Mouse (Mus musculus): Measurements from ENCODE around the gene Hcfc1r1.

The Hcfc1r1 gene

GRCm38 (mm10) chr17:23673424-23674073 is at the start of gene Hcfc1r1, which contains the start of gene Thoc6:
Gene Hcfc1r1 (plus strand): TSS chr17:23673596.
Gene Thoc6 (minus strand): TSS chr17:23673882.
- peak; percentile 93 for DNase-seq (ENCODE audit: low read depth)

GRCm38 (mm10) chr17:23627813-23628212 is 45.6 kb upstream of the Hcfc1r1 start:
- DNase-seq (ENCODE audit: low read depth) = no peak

GRCm38 (mm10) chr17:23630195-23631020 is 43.0 kb upstream of the Hcfc1r1 start:
- DNase-seq (ENCODE audit: low read depth) = peak; percentile 17

DNA sequence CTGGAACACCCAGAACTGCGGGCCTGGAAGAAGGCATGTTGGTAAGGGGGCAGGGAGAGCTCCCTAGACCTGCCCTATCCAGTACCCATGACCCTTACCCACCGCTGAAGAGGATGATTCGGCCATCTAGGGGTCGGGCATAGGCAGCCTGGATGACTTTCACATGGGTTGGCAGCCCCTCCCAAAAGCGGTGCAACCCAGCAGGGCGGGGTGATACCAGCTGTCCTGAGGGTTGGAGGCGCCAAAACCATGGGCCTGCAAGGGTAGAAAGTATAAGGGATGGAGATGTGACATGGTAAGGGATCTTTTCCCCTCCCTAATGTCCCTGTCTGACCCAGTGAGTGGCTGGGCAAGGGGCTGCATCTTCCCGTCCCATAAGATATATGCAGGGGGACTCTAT is 42.2 kb upstream of the Hcfc1r1 start:
- no peak for DNase-seq (ENCODE audit: low read depth)

- no peak for DNase-seq (ENCODE audit: low read depth)
Observed at GRCm38 (mm10) chr17:23644613-23645495, 28.5 kb upstream of the Hcfc1r1 start, which contains the start of gene Mmp25. Gene Mmp25 (minus strand): TSS chr17:23645277.

DNA sequence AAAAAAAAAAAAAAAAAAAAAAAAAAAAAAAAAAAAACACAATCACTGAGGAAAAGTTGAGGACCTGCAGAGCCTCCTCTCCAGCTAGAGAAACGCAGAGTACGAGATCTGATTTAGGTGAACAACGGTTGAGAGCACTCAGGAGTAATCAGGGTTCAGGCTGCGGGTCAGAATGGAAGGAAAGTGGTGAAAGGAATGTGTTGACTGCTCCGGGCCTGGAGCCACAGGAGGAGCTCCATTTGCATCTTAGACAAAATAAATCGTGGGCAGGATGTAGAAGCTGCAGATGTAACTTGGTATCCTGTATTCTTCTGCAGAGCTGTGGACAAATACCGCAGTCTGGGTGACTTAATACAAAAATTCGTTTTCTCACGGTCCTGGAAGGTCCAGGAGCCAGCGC is 27.5 kb upstream of the Hcfc1r1 start:
- DNase-seq (ENCODE audit: low read depth) = no peak

DNA sequence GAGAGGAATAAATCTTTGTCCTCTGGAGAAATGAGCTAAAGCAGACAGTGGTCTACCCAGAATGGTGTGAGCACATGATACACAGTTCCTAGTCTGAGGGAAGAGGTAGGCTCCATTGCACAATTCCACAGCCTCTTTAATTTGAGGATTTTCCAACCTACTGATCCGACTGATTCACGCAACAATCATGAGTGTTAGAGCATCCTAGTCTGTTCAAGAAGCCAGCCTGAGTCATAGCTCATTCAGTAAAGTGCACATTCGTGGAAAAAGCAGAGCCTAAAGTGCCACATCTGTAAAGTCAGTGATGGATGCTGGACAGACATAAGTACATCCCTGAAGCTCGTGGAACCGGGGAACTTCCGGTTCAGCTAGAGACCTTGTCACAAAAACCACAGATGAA is 22.0 kb upstream of the Hcfc1r1 start:
- no peak for DNase-seq (ENCODE audit: low read depth)

DNA sequence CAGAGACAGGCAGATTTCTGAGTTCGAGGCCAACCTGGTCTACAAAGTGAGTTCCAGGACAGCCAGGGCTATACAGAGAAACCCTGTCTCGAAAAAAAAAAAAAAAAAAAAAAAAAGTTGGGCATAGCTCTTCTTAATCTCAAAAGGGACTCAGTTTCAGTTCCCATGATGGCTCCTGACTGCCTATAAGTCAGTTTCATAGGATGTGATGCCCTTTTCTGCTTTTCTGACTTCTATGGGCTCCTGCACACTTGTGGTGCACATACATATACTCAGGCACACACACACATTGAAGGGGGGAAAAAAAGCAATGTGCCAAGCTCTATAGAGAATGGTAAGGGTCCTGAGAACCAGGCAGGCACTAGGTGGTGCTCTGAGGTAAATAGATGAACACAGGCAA is 20.1 kb upstream of the Hcfc1r1 start:
- DNase-seq (ENCODE audit: low read depth) = no peak

DNA sequence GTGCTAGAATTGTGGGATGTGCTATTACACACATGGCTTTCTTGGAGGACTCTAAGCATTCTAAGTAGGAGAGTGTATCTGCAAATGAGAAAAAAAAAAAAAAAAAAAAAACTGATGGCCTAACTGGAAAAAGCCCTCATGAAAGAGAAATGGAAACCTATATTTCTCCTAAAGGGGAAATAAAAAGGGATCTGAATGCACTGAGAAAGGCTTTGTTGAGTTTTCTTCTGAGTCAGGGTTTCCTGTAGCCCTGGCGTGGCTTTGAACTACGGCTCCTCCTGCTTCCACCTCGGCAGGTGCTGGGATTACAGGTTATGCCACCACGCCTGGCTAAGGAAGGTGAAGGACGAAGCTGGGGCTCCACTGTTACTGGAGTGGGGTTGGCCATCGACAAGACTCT is 19.4 kb upstream of the Hcfc1r1 start:
- no peak for DNase-seq (ENCODE audit: low read depth)

- DNase-seq (ENCODE audit: low read depth) = no peak
Observed at GRCm38 (mm10) chr17:23654410-23654809, 19.0 kb upstream of the Hcfc1r1 start.

GRCm38 (mm10) chr17:23658450-23658849 is 14.9 kb upstream of the Hcfc1r1 start:
- no peak for DNase-seq (ENCODE audit: low read depth)

DNA sequence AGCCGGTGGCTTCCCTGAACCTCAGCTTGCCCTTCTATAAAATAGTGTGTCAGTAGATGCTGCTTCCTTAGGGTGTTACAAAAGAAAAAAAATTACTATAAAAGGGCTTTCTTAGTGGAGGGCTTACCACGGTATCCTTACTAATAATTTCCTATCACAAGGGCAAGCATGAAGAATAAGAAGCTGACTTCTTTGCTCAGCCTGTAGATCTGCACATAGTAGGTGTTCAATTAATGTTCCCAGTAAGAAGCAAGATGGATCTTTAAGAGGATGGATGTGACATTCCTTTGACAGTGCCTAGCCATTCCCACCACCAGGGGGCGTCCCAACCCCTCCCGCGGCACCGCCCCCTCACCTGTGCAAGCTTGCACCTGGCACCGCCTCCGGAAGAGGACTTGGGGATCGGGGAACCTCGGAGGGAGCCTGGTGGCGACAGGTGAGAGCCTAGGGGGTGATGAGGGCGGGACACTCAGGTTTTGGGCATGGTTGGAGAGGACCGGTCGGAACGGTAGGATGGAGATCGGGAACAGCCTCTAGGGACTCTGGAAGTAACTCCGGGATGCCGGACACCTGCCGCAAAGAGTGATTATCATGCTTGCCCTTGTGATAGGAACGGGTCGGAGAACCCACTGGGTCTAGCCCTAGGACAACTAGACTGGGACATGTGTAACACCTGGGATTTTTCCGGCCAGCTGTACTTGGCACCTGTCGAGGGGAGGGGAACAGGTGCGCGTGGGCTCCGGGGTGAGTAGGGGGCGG is 13.1 kb upstream of the Hcfc1r1 start, which contains the start of gene Bicdl2:
Gene Bicdl2 (plus strand): TSS at position 390 of the 759 bp plus-strand sequence.
- DNase-seq (ENCODE audit: low read depth) = no peak

GRCm38 (mm10) chr17:23660876-23661200 is 12.6 kb upstream of the Hcfc1r1 start:
- DNase-seq (ENCODE audit: low read depth) = no peak

GRCm38 (mm10) chr17:23661526-23661925 is 11.9 kb upstream of the Hcfc1r1 start:
- DNase-seq (ENCODE audit: low read depth) = no peak

- DNase-seq (ENCODE audit: low read depth) = no peak
Observed at GRCm38 (mm10) chr17:23664556-23665021, 8.8 kb upstream of the Hcfc1r1 start.

DNA sequence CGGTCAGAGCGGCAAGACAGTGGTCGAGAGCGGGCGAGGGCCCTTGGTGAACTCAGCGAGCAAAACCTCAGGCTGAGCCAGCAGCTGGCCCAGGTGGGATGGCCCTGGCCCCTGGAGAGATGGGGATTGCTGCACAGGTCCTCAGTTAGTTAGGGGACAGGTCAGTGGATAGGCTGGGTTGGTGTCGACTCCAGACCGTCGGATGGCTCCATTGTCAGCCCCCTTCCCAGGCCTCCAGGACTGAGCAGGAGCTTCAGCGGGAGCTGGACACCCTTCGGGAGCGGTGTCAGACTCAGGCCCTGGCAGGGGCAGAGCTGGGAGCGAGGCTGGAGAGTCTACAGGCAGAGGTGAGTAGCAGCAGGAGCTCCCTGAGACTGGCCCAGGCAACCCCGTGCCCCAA is 7.9 kb upstream of the Hcfc1r1 start:
- DNase-seq (ENCODE audit: low read depth) = no peak

DNA sequence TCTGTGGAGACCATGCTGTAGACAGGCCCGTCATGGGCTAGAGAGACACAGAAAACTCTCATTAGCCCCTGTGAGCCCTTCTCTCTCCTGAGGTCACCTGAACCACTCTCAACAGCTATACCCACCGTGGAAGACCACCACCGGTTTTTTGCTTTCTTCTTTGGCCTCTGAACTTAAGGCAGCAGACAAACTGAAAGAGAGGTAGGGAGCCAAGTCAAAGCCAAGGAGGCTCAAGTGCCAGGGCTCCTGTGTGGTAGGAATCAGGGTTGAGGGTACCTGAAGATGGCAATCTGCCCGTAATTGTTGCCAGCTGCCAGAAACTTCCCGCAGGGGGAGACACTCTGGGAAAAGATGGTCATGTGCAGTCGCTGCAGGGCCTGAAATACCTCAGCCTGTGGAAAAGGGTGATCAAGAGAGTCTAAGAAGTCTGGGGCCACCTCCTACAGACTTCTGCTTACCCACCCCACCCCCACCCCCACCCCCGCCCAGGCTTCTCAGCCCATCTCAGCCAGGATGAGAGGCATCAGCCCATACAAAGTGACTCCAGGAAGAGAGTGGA is 2.8 kb upstream of the Hcfc1r1 start:
- DNase-seq (ENCODE audit: low read depth) = no peak

DNA sequence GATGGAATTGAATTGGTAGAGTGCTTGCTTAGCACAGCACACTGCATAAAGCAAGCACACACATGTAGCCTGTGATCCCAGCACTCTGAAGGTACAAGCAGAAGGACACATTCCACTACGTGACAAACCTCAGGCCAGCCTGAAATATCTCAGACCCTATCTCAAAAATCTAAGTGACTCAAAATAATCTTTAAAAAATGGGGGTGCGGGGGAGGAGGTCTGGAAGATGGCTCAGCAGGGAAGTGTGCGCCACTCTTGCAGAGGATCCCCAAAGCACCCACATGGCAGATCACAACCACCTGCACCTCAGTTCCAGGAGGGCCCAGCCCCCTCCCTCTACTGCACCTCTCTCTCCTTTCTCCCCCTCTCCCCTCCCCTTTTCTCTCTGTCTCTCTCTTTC is 1.9 kb upstream of the Hcfc1r1 start:
- no peak for DNase-seq (ENCODE audit: low read depth)

GRCm38 (mm10) chr17:23672761-23673160 is 635 bp upstream of the Hcfc1r1 start:
- no peak for DNase-seq (ENCODE audit: low read depth)

DNA sequence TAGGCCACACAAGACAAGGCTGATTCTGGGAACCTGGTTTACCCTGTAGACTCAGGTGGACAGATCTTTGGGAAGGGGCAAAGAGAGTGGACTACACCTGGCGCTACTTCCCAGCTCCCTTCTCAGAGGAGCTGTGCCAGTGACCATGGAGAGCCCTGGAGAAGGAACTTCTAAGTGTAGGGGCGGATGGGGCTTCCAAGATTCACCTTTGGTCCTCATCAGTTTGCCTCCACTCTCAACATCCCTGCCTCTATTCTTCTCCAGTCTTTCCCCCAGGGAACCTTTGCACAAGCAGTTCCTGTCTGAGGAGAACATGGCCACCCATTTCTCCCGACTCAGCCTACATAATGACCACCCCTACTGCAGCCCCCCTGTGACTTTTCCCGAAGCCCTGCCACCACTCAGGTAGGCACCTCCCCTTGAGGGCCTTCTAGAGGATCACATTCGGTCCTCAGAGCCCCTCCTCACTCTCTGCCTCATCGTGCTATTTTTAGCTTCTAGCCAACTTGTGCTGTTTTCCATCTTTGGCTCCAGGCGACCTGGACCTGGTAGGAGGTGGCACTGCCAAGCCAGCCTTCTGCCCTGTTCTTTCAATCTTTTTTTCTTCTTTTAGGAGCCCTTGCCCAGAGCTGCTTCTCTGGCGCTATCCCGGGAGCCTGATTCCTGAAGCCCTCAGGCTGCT is 1.0 kb downstream of the Hcfc1r1 start:
- DNase-seq (ENCODE audit: low read depth) = no peak

DNA sequence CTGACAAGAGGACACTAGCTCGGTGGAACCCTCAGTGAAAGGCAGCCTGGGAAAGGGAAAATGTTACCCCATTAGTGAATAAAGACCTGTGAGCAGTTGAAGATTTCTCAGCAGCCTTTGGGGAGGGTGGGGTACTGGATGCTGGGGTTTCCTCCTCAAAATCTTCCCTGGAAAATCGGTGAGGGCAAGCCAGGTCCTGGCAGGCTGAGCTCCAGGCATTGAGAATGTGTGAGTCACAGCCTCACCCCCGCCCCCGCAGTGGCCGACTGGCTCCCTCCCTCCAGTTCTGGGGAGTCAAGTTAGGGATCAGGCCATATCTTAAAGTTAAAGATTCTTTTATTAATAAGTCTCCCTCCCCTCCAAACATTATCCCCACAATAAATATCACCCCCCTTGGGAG is 1.7 kb downstream of the Hcfc1r1 start:
- DNase-seq (ENCODE audit: low read depth) = no peak

Measured in c-Kit-positive CD71-positive TER-119-negative erythroid progenitor cells, embryonic 14.5 days (primary cell).